Mouse (Mus musculus) spleen, adult 2 months (tissue): ENCODE measurements around the gene Asb11.

Experiments used
- CTCF ChIP-seq: fragments of 200-500 bp; IDR thresholded peaks from 2 replicates; pipeline ENCODE4 v1.5.1; 2011; ENCODE audit warnings: mild to moderate bottlenecking, inconsistent platforms; ENCODE audit not compliant: insufficient read depth, insufficient read length, insufficient replicate concordance; ENCODE audit errors: extremely low read depth
- POLR2A ChIP-seq: fragments of 200-500 bp; IDR thresholded peaks from 2 replicates; pipeline ENCODE4 v1.6.1; 2011; ENCODE audit warnings: low read depth, low read length, inconsistent platforms

- TF ChIP-seq CTCF (no peak), POLR2A (no peak)
Observed at GRCm38 (mm10) chrX:164436709-164437108, at the start of gene Asb11.
